Mouse (Mus musculus) spleen, adult 2 months (tissue): ENCODE results near the gene Diras1. TPM values are rescaled to one million over a fixed set of nuclear protein-coding genes. Genes with fewer than 3 reads are reported as not detected.
"Not testable (repeated sequence)": the region's sequence is repeated elsewhere in the genome, so short reads cannot be mapped to it uniquely, and the experiment has no call there.

Experiments
- DNase-seq, 2 experiments: peaks; one replicate each; pipeline versions ENCODE4 v3.0.0 to v3.0.0-alpha.2; 2012 to 2021; ENCODE audit warnings: low spot score in 2 of 2, low read depth in 1 of 2
- H3K27ac ChIP-seq: fragments of 200-500 bp; 2 replicates; pipeline ENCODE4 v1.5.1; 2012; ENCODE audit warnings: low read length, inconsistent platforms; ENCODE audit not compliant: insufficient read depth
- H3K27me3 ChIP-seq: fragments of 200-500 bp; 2 replicates; pipeline ENCODE4 v1.6.1; 2012; ENCODE audit warnings: mild to moderate bottlenecking, moderate library complexity, low read length, inconsistent platforms; ENCODE audit not compliant: control insufficient read depth, insufficient read depth
- H3K36me3 ChIP-seq: fragments of 200-500 bp; 2 replicates; pipeline ENCODE4 v1.6.1; 2012; ENCODE audit warnings: mild to moderate bottlenecking, low read length, inconsistent platforms; ENCODE audit not compliant: control insufficient read depth, insufficient read depth
- H3K4me1 ChIP-seq: fragments of 200-500 bp; 2 replicates; pipeline ENCODE4 v1.6.1; 2011; ENCODE audit warnings: inconsistent platforms; ENCODE audit not compliant: control insufficient read depth, insufficient read depth, insufficient read length
- H3K4me3 ChIP-seq: fragments of 200-500 bp; 2 replicates; pipeline ENCODE4 v1.5.1; 2011; ENCODE audit warnings: mild to moderate bottlenecking, inconsistent platforms; ENCODE audit not compliant: insufficient read depth, insufficient read length; ENCODE audit errors: extremely low read depth
- CTCF ChIP-seq: fragments of 200-500 bp; IDR thresholded peaks from 2 replicates; pipeline ENCODE4 v1.5.1; 2011; ENCODE audit warnings: mild to moderate bottlenecking, inconsistent platforms; ENCODE audit not compliant: insufficient read depth, insufficient read length, insufficient replicate concordance; ENCODE audit errors: extremely low read depth
- POLR2A ChIP-seq: fragments of 200-500 bp; IDR thresholded peaks from 2 replicates; pipeline ENCODE4 v1.6.1; 2011; ENCODE audit warnings: low read depth, low read length, inconsistent platforms
- WGBS: fragments of 180-500 bp; shearing (Covaris S2); methylation state at CpG from one replicate; pipeline ENCODE4 v1.1.7; 2018; 5-methylcytosine and 5-hydroxymethylcytosine counted together
- polyA plus RNA-seq: library from polyadenylated mRNA; depleted of rRNA; stranded (reverse); fragments of >200 nt; gene quantifications from 2 replicates; pipeline ENCODE4 v1.2.3, GENCODE M21; 2012

Diras1 gene
- polyA plus RNA-seq, 1 experiment, result 0.04 TPM

- no peak for DNase-seq
- H3K4me1 ChIP-seq, result no peaks in the 10 kb centered on the region
- H3K36me3 ChIP-seq, result peaks cover 35% of the 10 kb centered on the region
- H3K27me3 ChIP-seq, result no peaks in the 10 kb centered on the region
- no peak overlapping the region for H3K27ac ChIP-seq
- TF ChIP-seq POLR2A (no peak), CTCF (no peak)
- no peak overlapping the region for H3K4me3 ChIP-seq
- 88% methylated on average over 4 of the region's 4 CpGs for WGBS
Measured at GRCm38 (mm10) chr10:81050645-81051044, 25.2 kb upstream of the Diras1 start.

- not testable (repeated sequence) for H3K4me1 ChIP-seq, H3K4me3 ChIP-seq, H3K27ac ChIP-seq, H3K27me3 ChIP-seq, DNase-seq
- WGBS, result 93% methylated on average over 14 of the region's 14 CpGs
- H3K36me3 ChIP-seq, result peaks cover 40% of the 10 kb centered on the region
Measured at GRCm38 (mm10) chr10:81045246-81045645, 19.8 kb upstream of the Diras1 start.

DNA sequence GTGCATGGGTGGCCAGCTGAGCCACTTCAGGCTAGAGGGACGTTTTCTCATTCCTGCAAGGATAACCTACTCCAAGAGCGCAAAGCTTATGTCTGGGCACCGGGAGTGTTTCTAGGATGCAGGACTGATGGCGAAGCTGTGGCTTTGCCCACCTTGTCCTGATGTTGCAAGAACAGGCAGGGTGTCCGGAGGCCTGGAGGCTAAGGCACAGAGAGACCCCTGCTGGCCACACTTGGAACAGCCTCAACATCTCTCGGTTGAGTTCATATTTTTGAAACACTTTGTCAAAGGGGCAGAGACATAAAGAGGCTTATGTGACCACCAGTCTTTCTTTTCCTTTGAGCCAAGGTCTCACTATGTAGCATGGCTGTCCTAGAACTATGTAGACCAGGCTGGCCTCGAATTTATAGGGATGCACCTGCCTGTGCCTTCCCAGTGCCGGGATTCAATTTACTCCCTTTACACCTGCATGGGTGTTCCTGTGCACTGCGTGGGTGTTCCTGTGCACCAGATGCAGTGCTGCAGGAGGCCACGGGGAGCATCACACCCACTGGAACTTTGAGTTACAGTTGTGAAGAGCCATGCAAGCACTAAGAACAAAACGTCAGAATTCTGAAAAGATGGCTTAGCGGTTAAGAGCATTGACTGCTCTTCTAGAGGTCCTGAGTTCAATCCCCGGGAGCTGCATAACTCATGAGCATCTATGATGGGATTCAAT lies 16.2 kb upstream of the Diras1 start:
- Histone ChIP-seq H3K27ac (no peak overlapping the region), H3K4me3 (no peak overlapping the region), H3K27me3 (no peaks in the 10 kb centered on the region), H3K36me3 (peaks cover 21% of the 10 kb centered on the region), H3K4me1 (no peaks in the 10 kb centered on the region)
- 28% methylated on average over 13 of the region's 13 CpGs for WGBS
- peak; percentile 41 to 68 for DNase-seq
- TF ChIP-seq CTCF, result peak; percentile 87
- no peak for TF ChIP-seq POLR2A

- H3K36me3 ChIP-seq, result peaks cover 1% of the 10 kb centered on the region; the same call in 1 of the 2 replicates
- under 1% methylated on average over 35 of the region's 35 CpGs for WGBS
- no peak for TF ChIP-seq POLR2A
- TF ChIP-seq CTCF, result no peak
- peak within 1 kb of the TSS; percentile 74 for H3K4me3 ChIP-seq
- no peaks in the 10 kb centered on the region for H3K4me1 ChIP-seq
- DNase-seq, result peak; percentile 94 to 96
- no peaks in the 10 kb centered on the region for H3K27me3 ChIP-seq
- H3K27ac ChIP-seq, result peak within 1 kb of the TSS; percentile 45
Measured at GRCm38 (mm10) chr10:81036988-81037580, 11.6 kb upstream of the Diras1 start, which contains the start of gene Slc39a3. Gene Slc39a3, minus strand, starts transcription at chr10:81037426.

- no peak overlapping the region for H3K4me3 ChIP-seq
- H3K4me1 ChIP-seq, result no peaks in the 10 kb centered on the region
- DNase-seq, result no peak
- H3K36me3 ChIP-seq, result peaks cover 4% of the 10 kb centered on the region
- H3K27ac ChIP-seq, result no peak overlapping the region
- 80% methylated on average over 7 of the region's 7 CpGs for WGBS
- no peaks in the 10 kb centered on the region for H3K27me3 ChIP-seq
- TF ChIP-seq CTCF, result no peak
- TF ChIP-seq POLR2A, result no peak
Measured at GRCm38 (mm10) chr10:81036251-81036650, 10.8 kb upstream of the Diras1 start.

DNA sequence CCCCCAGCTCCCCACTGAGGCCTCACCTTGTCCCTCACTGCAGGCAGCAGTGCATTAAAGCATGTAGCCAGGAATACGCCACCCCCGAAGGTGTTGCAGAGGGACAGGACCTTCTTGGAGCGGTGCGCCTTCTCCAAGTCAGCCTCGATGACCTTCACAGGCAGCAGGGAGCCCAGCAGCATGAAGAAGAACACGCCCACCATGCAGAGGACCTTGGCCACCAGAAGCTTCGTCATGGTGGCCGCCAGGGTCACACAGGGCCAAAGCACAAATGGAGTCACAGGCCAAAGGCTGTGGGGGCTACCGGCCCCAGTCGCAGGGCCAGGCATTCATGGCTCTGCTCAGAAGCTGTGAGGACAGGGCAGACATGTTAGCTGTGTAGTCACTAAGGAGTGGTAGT lies 8.1 kb upstream of the Diras1 start:
- 91% methylated on average over 10 of the region's 10 CpGs for WGBS
- no peak overlapping the region for H3K4me3 ChIP-seq

DNA sequence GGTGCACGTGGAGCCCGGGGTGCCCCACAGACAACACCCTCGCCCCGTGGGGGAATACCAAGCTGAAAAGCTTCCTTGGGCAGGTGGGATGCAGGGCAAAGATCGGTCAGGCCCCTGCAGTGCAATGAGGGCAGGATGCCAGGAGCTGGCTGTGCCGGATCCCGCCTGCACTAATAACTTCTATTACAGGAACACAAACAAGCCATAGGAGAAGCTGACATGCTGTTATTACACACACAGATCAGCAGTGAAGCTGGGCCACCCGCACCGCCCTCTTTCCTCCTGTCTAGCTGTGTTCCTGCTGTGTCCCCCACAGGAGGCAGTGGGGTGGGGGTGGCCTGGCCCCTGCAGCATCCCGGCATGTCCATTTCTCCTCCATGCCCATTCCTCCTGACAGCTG lies 3.6 kb upstream of the Diras1 start:
- no peaks in the 10 kb centered on the region for H3K4me1 ChIP-seq
- peaks cover 7% of the 10 kb centered on the region for H3K27me3 ChIP-seq
- TF ChIP-seq POLR2A (no peak), CTCF (no peak)
- DNase-seq, result no peak
- no peak overlapping the region for H3K27ac ChIP-seq
- WGBS, result 73% methylated on average over 10 of the region's 10 CpGs
- H3K4me3 ChIP-seq, result no peak overlapping the region
- H3K36me3 ChIP-seq, result peaks cover 12% of the 10 kb centered on the region

More for the DNA sequence above, 8.1 kb upstream of the Diras1 start:
- TF ChIP-seq POLR2A (no peak), CTCF (no peak)
- Histone ChIP-seq H3K36me3 (peaks cover 12% of the 10 kb centered on the region), H3K27me3 (no peaks in the 10 kb centered on the region), H3K27ac (no peak overlapping the region), H3K4me1 (no peaks in the 10 kb centered on the region)
- no peak for DNase-seq
